Mouse (Mus musculus) liver, postnatal 0 days (tissue): Measurements from ENCODE around the gene Dgke. TPM values are rescaled to one million over a fixed set of nuclear protein-coding genes. Genes with fewer than 3 reads are reported as not detected.
"Not testable (repeated sequence)": the region's sequence is repeated elsewhere in the genome, so short reads cannot be mapped to it uniquely, and the experiment has no call there.

Experiments used
- ATAC-seq: fragments of 200-750 bp; cut with Nextera tagmentation; 2 replicates; pipeline ENCODE4 v1.8.0; 2017; ENCODE audit warnings: mild to moderate bottlenecking, moderate library complexity
- DNase-seq: peaks from one replicate; pipeline ENCODE4 v3.0.0-alpha.2; 2016
- H3K27ac ChIP-seq: fragments of 300-500 bp; sonication (generic); 2 replicates; pipeline ENCODE4 v1.5.1; 2014; ENCODE audit warnings: antibody characterized with exemption, moderate library complexity, mild to moderate bottlenecking, low read depth
- H3K27me3 ChIP-seq: fragments of 300-500 bp; sonication (generic); 2 replicates; pipeline ENCODE4 v1.6.1; 2014; ENCODE audit warnings: low read length, control low read depth, mixed read lengths; ENCODE audit not compliant: insufficient read depth
- H3K36me3 ChIP-seq: fragments of 300-500 bp; sonication (generic); replicated peaks from 2 replicates; pipeline ENCODE4 v1.6.1; 2014; ENCODE audit warnings: mild to moderate bottlenecking, control low read depth, low read length, moderate library complexity, mixed read lengths; ENCODE audit not compliant: insufficient read depth
- H3K4me1 ChIP-seq: fragments of 300-500 bp; sonication (generic); 2 replicates; pipeline ENCODE4 v1.6.1; 2014; ENCODE audit warnings: antibody characterized with exemption, mild to moderate bottlenecking, control low read depth; ENCODE audit not compliant: insufficient read depth
- H3K4me2 ChIP-seq: fragments of 300-500 bp; sonication (generic); 2 replicates; pipeline ENCODE4 v1.6.1; 2014; ENCODE audit warnings: low read depth, mild to moderate bottlenecking, low read length, moderate library complexity, mixed read lengths
- H3K4me3 ChIP-seq: fragments of 300-500 bp; sonication (generic); 2 replicates; pipeline ENCODE4 v1.5.1; 2014; ENCODE audit warnings: low read depth, low read length
- H3K9ac ChIP-seq: fragments of 300-500 bp; sonication (generic); replicated peaks from 2 replicates; pipeline ENCODE4 v1.6.1; 2014; ENCODE audit warnings: mild to moderate bottlenecking, moderate library complexity
- H3K9me3 ChIP-seq: fragments of 300-500 bp; sonication (generic); 2 replicates; pipeline ENCODE4 v1.6.1; 2016; ENCODE audit warnings: mild to moderate bottlenecking, control low read depth, low read length, mixed read lengths
- CTCF ChIP-seq: sonication (generic); IDR thresholded peaks from 2 replicates; pipeline ENCODE4 v1.5.1; 2016; ENCODE audit warnings: antibody characterized with exemption, low read depth
- EP300 ChIP-seq: IDR thresholded peaks from 2 replicates; pipeline ENCODE4 v1.6.1; 2016; ENCODE audit warnings: antibody characterized with exemption, low read depth, mild to moderate bottlenecking
- WGBS: fragments of 180-500 bp; shearing (Covaris S2); extraction: QIAGEN DNeasy Blood & Tissue Kit; methylation state at CpG from one replicate; pipeline ENCODE4 v1.1.7; 2014; ENCODE audit not compliant: insufficient replicate concordance; 5-methylcytosine and 5-hydroxymethylcytosine counted together
- polyA plus RNA-seq: library from polyadenylated mRNA; unstranded; fragments of >200 nt; fragmentation: Nextera tagmentation; extraction: Ambion mirVana; gene quantifications from 2 replicates; pipeline ENCODE4 v1.2.1, GENCODE M21; 2015

Gene Dgke
- polyA plus RNA-seq, 1 experiment from 2014 or later, result 0.60 TPM

GRCm38 (mm10) chr11:89055931-89056690 is 10.5 kb downstream of the Dgke start:
- Histone ChIP-seq H3K36me3 (0 out of 2 replicates have a peak, but pooled peaks cover 2% of the 10 kb centered on the region), H3K4me2 (no peak overlapping the region), H3K4me3 (no peak overlapping the region), H3K27ac (no peak overlapping the region), H3K27me3 (no peaks in the 10 kb centered on the region), H3K4me1 (peaks cover 25% of the 10 kb centered on the region), H3K9me3 (no peaks in the 10 kb centered on the region), H3K9ac (no peak overlapping the region)
- 85% methylated on average over 13 of the region's 13 CpGs for WGBS
- DNase-seq (no peak), ATAC-seq (no peak)
- TF ChIP-seq CTCF (no peak), EP300 (no peak)

GRCm38 (mm10) chr11:89051767-89052166 is 14.9 kb downstream of the Dgke start:
- Histone ChIP-seq H3K9me3 (no peaks in the 10 kb centered on the region), H3K36me3 (peaks cover 12% of the 10 kb centered on the region; the same call in 1 of the 2 replicates), H3K27me3 (no peaks in the 10 kb centered on the region), H3K4me1 (no peaks in the 10 kb centered on the region), H3K27ac (no peak overlapping the region), H3K4me2 (no peak overlapping the region), H3K9ac (no peak overlapping the region), H3K4me3 (no peak overlapping the region)
- no peak for DNase-seq
- no peak for TF ChIP-seq CTCF
- TF ChIP-seq EP300, result no peak
- WGBS, result 58% methylated on average over 6 of the region's 6 CpGs
- ATAC-seq, result no peak

DNA sequence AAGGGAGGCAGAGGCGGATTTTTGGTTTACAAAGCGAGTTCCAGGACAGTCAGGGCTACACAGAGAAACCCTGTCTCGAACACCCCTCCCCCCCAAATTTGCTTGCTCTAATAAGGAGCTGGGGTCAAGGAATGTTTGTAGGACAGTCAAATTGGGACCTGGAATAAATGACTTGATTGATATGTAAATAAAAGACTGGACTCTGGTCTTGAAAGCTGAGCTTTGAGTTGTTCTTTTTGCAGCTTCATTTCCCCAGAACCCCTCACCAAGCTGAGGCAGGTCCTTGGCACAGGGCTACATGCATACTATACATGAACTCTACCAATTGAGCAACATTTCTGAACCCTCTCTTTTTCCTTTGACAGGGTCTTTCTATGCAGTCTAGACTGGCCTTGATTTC is 20.6 kb downstream of the Dgke start:
- H3K4me2 ChIP-seq, result no peak overlapping the region
- 79% methylated on average over 3 of the region's 3 CpGs for WGBS
- no peak overlapping the region for H3K9ac ChIP-seq
- H3K36me3 ChIP-seq, result peaks cover 13% of the 10 kb centered on the region
- ATAC-seq (no peak), DNase-seq (no peak)
- no peaks in the 10 kb centered on the region for H3K27me3 ChIP-seq
- H3K4me3 ChIP-seq, result no peak overlapping the region
- no peaks in the 10 kb centered on the region for H3K4me1 ChIP-seq
- TF ChIP-seq EP300 (no peak), CTCF (no peak)
- H3K9me3 ChIP-seq, result 0 out of 2 replicates have a peak, but pooled peaks cover 2% of the 10 kb centered on the region
- no peak overlapping the region for H3K27ac ChIP-seq

- DNase-seq, ATAC-seq, H3K4me3 ChIP-seq, H3K4me1 ChIP-seq, H3K9me3 ChIP-seq, H3K9ac ChIP-seq, H3K27me3 ChIP-seq, H3K4me2 ChIP-seq, H3K27ac ChIP-seq: not testable (repeated sequence)
- H3K36me3 ChIP-seq, result peaks cover 11% of the 10 kb centered on the region
- WGBS, result 90% methylated on average over 3 of the region's 3 CpGs
Observed at GRCm38 (mm10) chr11:89045501-89045900, 21.1 kb downstream of the Dgke start.

- Histone ChIP-seq H3K9ac (no peak overlapping the region), H3K27me3 (no peaks in the 10 kb centered on the region), H3K4me1 (no peaks in the 10 kb centered on the region), H3K4me2 (no peak overlapping the region), H3K36me3 (peaks cover 17% of the 10 kb centered on the region), H3K4me3 (no peak overlapping the region), H3K27ac (no peak overlapping the region), H3K9me3 (0 out of 2 replicates have a peak, but pooled peaks cover 2% of the 10 kb centered on the region)
- no peak for DNase-seq
- no peak for ATAC-seq
- no peak for TF ChIP-seq CTCF
- no peak for TF ChIP-seq EP300
- WGBS, result 78% methylated on average over 7 of the region's 7 CpGs
Observed at GRCm38 (mm10) chr11:89043046-89043445, 23.6 kb downstream of the Dgke start.

DNA sequence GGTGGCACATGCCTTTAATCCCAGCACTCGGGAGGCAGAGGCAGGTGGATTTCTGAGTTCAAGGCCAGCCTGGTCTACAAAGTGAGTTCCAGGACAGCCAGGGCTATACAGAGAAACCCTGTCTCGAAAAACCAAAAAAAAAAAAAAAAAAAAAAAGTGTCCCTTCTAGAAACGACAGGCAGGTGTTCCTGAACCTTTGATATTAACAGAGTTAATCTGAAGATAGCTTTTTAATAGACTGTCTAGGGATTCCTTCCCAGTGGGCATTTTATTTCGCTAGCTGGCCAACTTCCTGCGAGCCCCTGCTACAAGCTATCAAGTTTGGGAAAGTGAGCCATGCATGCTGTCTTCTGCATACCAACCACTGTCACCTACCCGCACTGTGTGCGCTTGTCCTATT is 25.6 kb downstream of the Dgke start:
- not testable (repeated sequence) for H3K9ac ChIP-seq, H3K4me3 ChIP-seq, H3K27me3 ChIP-seq, H3K4me1 ChIP-seq, ATAC-seq, H3K27ac ChIP-seq, H3K9me3 ChIP-seq, H3K4me2 ChIP-seq, DNase-seq
- H3K36me3 ChIP-seq, result peaks cover 14% of the 10 kb centered on the region
- 85% methylated on average over 6 of the region's 7 CpGs for WGBS
